ENCODE assay signal across 16 mouse cellular contexts in the genomic region with DNA sequence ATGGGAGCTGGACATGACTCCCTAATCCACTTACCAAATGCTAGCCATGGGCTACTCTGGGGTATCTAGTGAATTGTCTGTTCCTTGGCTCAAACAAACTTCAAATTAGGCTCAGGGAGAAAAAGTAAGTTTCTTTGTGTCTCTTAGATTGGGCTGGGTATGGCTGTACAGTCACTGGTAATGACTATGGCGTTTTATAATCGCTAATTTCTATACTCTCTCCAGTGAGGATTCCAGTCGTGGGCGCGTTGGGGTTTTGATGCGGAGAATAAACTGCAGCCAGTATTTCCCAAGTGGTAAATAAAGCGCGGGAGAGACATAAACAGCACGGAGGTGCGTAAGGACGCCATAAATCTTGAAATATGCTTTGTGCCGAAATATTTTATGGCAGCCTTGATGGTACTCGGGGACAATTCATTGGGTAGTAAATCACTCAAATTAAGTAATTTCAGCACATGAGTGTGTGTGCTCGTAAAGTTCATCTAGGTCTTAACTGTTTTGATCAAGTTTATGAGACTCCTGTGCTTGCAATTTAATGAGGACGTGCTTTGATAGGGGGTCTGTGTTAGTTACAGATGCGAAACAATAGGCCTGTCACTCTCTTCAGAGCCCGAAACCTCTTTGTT.
"Had no signal": no experiment of that assay in that cellular context is flagged by ENCODE, and none has a peak within 500 bp of the region (broad histone marks: within the 10 kb centered on the region; RNA-seq: fewer than 3 reads in every experiment).

No protein-coding gene starts in this region.

- H3K9ac ChIP-seq: kidney, embryonic 15.5 days; liver, embryonic 13.5 days; midbrain, embryonic 13.5 days had no signal

- DNase-seq: kidney, adult 11 months; kidney, adult 8-10 months; kidney, postnatal 10 days; kidney, postnatal 36 days; layer of hippocampus, postnatal 36 days; liver, embryonic 13.5 days; lung, adult 2 months; lung, postnatal 14 days; lung, postnatal 4 days; thymus, adult 18-20 months; thymus, postnatal 36 days had no signal

- H3K4me1 ChIP-seq: liver, embryonic 13.5 days had no signal

- H3K27me3 ChIP-seq: kidney, embryonic 15.5 days; liver, embryonic 13.5 days; midbrain, embryonic 13.5 days had no signal

- H3K4me3 ChIP-seq: kidney, embryonic 15.5 days; left cerebral cortex, adult 2 months; liver, embryonic 13.5 days; midbrain, embryonic 13.5 days; myocyte had no signal

- ATAC-seq: midbrain, embryonic 13.5 days; midbrain, embryonic 16.5 days had no signal

- H3K9me3 ChIP-seq: kidney, embryonic 15.5 days; liver, embryonic 13.5 days; midbrain, embryonic 13.5 days had no signal

- H3K4me2 ChIP-seq: kidney, embryonic 15.5 days; liver, embryonic 13.5 days; midbrain, embryonic 13.5 days had no signal

- H3K36me3 ChIP-seq: kidney, embryonic 15.5 days; liver, embryonic 13.5 days; midbrain, embryonic 13.5 days had no signal

- H3K27ac ChIP-seq: kidney, embryonic 15.5 days; left cerebral cortex, adult 2 months; liver, embryonic 13.5 days; midbrain, embryonic 13.5 days had no signal
